Mouse (Mus musculus) limb, embryonic 14.5 days (tissue): ENCODE results near the gene Atp2c1. TPM values are rescaled to one million over a fixed set of nuclear protein-coding genes. Genes with fewer than 3 reads are reported as not detected.
A peak's percentile ranks its signal among the peaks of the same experiment; 100 is the strongest.

Source experiments
- ATAC-seq: fragments of 200-750 bp; cut with Nextera tagmentation; 2 replicates; pipeline ENCODE4 v1.8.0; 2017; ENCODE audit warnings: low read depth, moderate number of reproducible peaks, moderate TSS enrichment; ENCODE audit not compliant: low FRiP score
- DNase-seq: peaks from one replicate; pipeline ENCODE4 v3.0.0-alpha.2; 2015; ENCODE audit warnings: low spot score
- H3K27ac ChIP-seq: fragments of 300-500 bp; sonication (generic); replicated peaks from 2 replicates; pipeline ENCODE4 v1.5.1; 2014; ENCODE audit warnings: low read depth, mild to moderate bottlenecking, low read length, moderate library complexity, mixed read lengths
- H3K27me3 ChIP-seq: fragments of 300-500 bp; sonication (generic); 2 replicates; pipeline ENCODE4 v1.6.1; 2014; ENCODE audit warnings: low read length, mixed read lengths; ENCODE audit not compliant: control insufficient read depth, insufficient read depth
- H3K36me3 ChIP-seq: fragments of 300-500 bp; sonication (generic); 2 replicates; pipeline ENCODE4 v1.6.1; 2014; ENCODE audit warnings: mild to moderate bottlenecking, low read length, moderate library complexity, mixed read lengths; ENCODE audit not compliant: control insufficient read depth, insufficient read depth
- H3K4me1 ChIP-seq: fragments of 300-500 bp; sonication (generic); 2 replicates; pipeline ENCODE4 v1.6.1; 2014; ENCODE audit warnings: antibody characterized with exemption, low read length, mixed read lengths; ENCODE audit not compliant: control insufficient read depth, insufficient read depth
- H3K4me2 ChIP-seq: fragments of 300-500 bp; sonication (generic); replicated peaks from 2 replicates; pipeline ENCODE4 v1.6.1; 2014; ENCODE audit warnings: low read depth, mild to moderate bottlenecking, low read length, moderate library complexity; ENCODE audit not compliant: severe bottlenecking
- H3K4me3 ChIP-seq: fragments of 300-500 bp; sonication (generic); replicated peaks from 2 replicates; pipeline ENCODE4 v1.5.1; 2014; ENCODE audit warnings: low read length
- H3K9ac ChIP-seq: fragments of 300-500 bp; sonication (generic); 2 replicates; pipeline ENCODE4 v1.6.1; 2014; ENCODE audit warnings: mild to moderate bottlenecking, low read depth, low read length, moderate library complexity; ENCODE audit not compliant: severe bottlenecking
- H3K9me3 ChIP-seq: fragments of 300-500 bp; sonication (generic); 2 replicates; pipeline ENCODE4 v1.6.1; 2016; ENCODE audit warnings: low read length; ENCODE audit not compliant: control insufficient read depth
- POLR2A ChIP-seq: fragments of 200-500 bp; IDR thresholded peaks from 2 replicates; pipeline ENCODE4 v1.8.0; 2012; ENCODE audit warnings: inconsistent platforms, mild to moderate bottlenecking, moderate library complexity, borderline replicate concordance; ENCODE audit not compliant: insufficient read depth, insufficient read length; ENCODE audit errors: extremely low read depth
- WGBS: fragments of 180-500 bp; shearing (Covaris S2); extraction: QIAGEN DNeasy Blood & Tissue Kit; methylation state at CpG from one replicate; pipeline ENCODE4 v1.1.7; 2014; 5-methylcytosine and 5-hydroxymethylcytosine counted together
- polyA plus RNA-seq, 2 experiments: library from polyadenylated mRNA; depleted of rRNA in 1 of 2; stranded (reverse) in 1 of 2; unstranded in 1 of 2; fragments of >200 nt; fragmentation: Nextera tagmentation in 1 of 2; extraction: Ambion mirVana in 1 of 2; gene quantifications; 2 replicates each; pipeline versions ENCODE4 v1.2.1 to v1.2.3; 2012 to 2014

Atp2c1 gene
- polyA plus RNA-seq (2012; rRNA removed) (53.0 TPM in 2 replicates), polyA plus RNA-seq (2014; fragmentation: Nextera tagmentation; extraction: Ambion mirVana) (53.3 and 62.8 TPM in 2 replicates)

- Histone ChIP-seq H3K9me3 (no peaks in the 10 kb centered on the region), H3K4me1 (peaks cover 17% of the 10 kb centered on the region), H3K9ac (no peak within 1 kb of the TSS), H3K27ac (no peak within 1 kb of the TSS), H3K27me3 (no peaks in the 10 kb centered on the region), H3K36me3 (no peaks in the 10 kb centered on the region), H3K4me3 (no peak within 1 kb of the TSS), H3K4me2 (no peak within 1 kb of the TSS)
- no peak for TF ChIP-seq POLR2A
- ATAC-seq (no peak), DNase-seq (no peak)
- WGBS = 89% methylated on average over 12 of the region's 12 CpGs
Measured at GRCm38 (mm10) chr9:105527219-105527618, at the start of gene Atp2c1. Gene Atp2c1 (minus strand): TSS chr9:105527319.

DNA sequence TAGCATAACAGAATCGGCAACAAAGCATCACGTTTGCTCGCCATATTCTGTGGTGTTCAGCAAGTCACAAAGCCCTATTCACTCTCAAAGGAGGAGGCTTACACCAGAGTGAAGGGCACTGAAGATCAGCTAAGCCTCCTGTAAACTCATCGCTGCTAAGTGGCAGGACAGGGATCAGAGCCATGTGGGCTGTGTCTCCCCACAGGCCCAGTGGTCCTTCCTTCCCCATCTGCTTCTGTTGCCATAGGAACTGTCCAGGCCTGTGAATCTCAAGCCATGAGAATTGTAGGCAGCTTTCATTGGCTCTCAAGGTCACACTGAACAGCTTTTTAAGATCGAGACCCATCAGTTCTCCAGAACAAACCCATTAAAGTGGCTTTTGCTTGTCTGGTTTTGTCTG is 30.3 kb upstream of the Atp2c1 start:
- no peaks in the 10 kb centered on the region for H3K36me3 ChIP-seq
- TF ChIP-seq POLR2A = no peak
- WGBS = 90% methylated on average over 5 of the region's 5 CpGs
- no peak overlapping the region for H3K27ac ChIP-seq
- no peak overlapping the region for H3K9ac ChIP-seq
- ATAC-seq (no peak), DNase-seq (no peak)
- no peaks in the 10 kb centered on the region for H3K9me3 ChIP-seq
- H3K27me3 ChIP-seq = no peaks in the 10 kb centered on the region
- H3K4me1 ChIP-seq = 0 out of 2 replicates have a peak, but pooled peaks cover 4% of the 10 kb centered on the region
- H3K4me3 ChIP-seq = no peak overlapping the region
- no peak overlapping the region for H3K4me2 ChIP-seq

- no peak for TF ChIP-seq POLR2A
- Histone ChIP-seq H3K9ac (no peak overlapping the region), H3K9me3 (no peaks in the 10 kb centered on the region)
Measured at GRCm38 (mm10) chr9:105556141-105556735, 29.1 kb upstream of the Atp2c1 start.

DNA sequence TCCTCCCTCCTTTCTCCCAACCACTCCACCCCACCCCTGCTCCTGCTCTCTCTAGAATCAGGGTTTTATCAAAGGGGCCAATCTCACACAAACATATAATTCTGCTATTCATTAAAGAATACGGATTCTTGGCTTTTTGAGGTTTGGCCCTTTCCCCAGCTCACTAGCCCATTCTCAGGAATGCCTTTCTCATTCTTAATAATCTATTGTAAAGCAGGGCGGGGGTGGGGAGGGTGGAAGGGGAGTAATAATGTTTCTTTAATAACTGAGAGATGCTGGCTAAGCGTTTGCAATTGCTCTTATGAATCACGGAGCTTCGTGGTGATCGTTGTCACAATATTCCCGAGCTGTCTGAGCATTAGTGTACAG is 27.3 kb upstream of the Atp2c1 start:
- H3K4me1 ChIP-seq = 0 out of 2 replicates have a peak, but pooled peaks cover 4% of the 10 kb centered on the region
- no peak overlapping the region for H3K27ac ChIP-seq
- 51% methylated on average over 7 of the region's 7 CpGs for WGBS
- H3K9ac ChIP-seq = peak overlapping the region; percentile 14; the same call in 1 of the 2 replicates
- no peaks in the 10 kb centered on the region for H3K27me3 ChIP-seq
- no peaks in the 10 kb centered on the region for H3K36me3 ChIP-seq
- ATAC-seq (no peak), DNase-seq (no peak)
- peak overlapping the region; percentile 11; the same call in 1 of the 2 replicates for H3K4me3 ChIP-seq
- no peak for TF ChIP-seq POLR2A
- peak overlapping the region; percentile 37 for H3K4me2 ChIP-seq
- no peaks in the 10 kb centered on the region for H3K9me3 ChIP-seq

More at GRCm38 (mm10) chr9:105556141-105556735, 29.1 kb upstream of the Atp2c1 start:
- H3K36me3 ChIP-seq = no peaks in the 10 kb centered on the region
- H3K27ac ChIP-seq = no peak overlapping the region
- WGBS = 45% methylated on average over 8 of the region's 8 CpGs
- no peak overlapping the region for H3K4me2 ChIP-seq
- H3K4me1 ChIP-seq = 0 out of 2 replicates have a peak, but pooled peaks cover 4% of the 10 kb centered on the region
- H3K27me3 ChIP-seq = no peaks in the 10 kb centered on the region
- no peak for DNase-seq
- H3K4me3 ChIP-seq = no peak overlapping the region
- no peak for ATAC-seq

- Histone ChIP-seq H3K9me3 (no peaks in the 10 kb centered on the region), H3K4me3 (peak overlapping the region; percentile 11; the same call in 1 of the 2 replicates), H3K27ac (no peak overlapping the region), H3K9ac (peak overlapping the region; percentile 14; the same call in 1 of the 2 replicates), H3K27me3 (no peaks in the 10 kb centered on the region), H3K4me1 (0 out of 2 replicates have a peak, but pooled peaks cover 4% of the 10 kb centered on the region), H3K4me2 (peak overlapping the region; percentile 37), H3K36me3 (no peaks in the 10 kb centered on the region)
- DNase-seq (no peak), ATAC-seq (no peak)
- TF ChIP-seq POLR2A = no peak
- 10% methylated on average over 24 of the region's 24 CpGs for whole genome bisulfite sequencing
Measured at GRCm38 (mm10) chr9:105553629-105554438, 26.7 kb upstream of the Atp2c1 start.
